Mouse (Mus musculus) embryonic facial prominence, embryonic 12.5 days (tissue): ENCODE data around the gene Adamts2. TPM values are rescaled to one million over a fixed set of nuclear protein-coding genes. Genes with fewer than 3 reads are reported as not detected.

ENCODE experiments used
- ATAC-seq: fragments of 200-750 bp; cut with Nextera tagmentation; 2 replicates; pipeline ENCODE4 v1.8.0; 2017; ENCODE audit not compliant: insufficient number of reproducible peaks, insufficient read depth, low FRiP score, low TSS enrichment
- H3K27ac ChIP-seq: fragments of 300-500 bp; sonication (generic); 2 replicates; pipeline ENCODE4 v1.5.1; 2016; ENCODE audit warnings: mild to moderate bottlenecking
- H3K27me3 ChIP-seq: fragments of 300-500 bp; sonication (generic); 2 replicates; pipeline ENCODE4 v1.6.1; 2016; ENCODE audit warnings: mild to moderate bottlenecking, moderate library complexity
- H3K36me3 ChIP-seq: fragments of 300-500 bp; sonication (generic); 2 replicates; pipeline ENCODE4 v1.6.1; 2016; ENCODE audit warnings: mild to moderate bottlenecking
- H3K4me1 ChIP-seq: fragments of 300-500 bp; sonication (generic); 2 replicates; pipeline ENCODE4 v1.6.1; 2016
- H3K4me2 ChIP-seq: fragments of 300-500 bp; sonication (generic); replicated peaks from 2 replicates; pipeline ENCODE4 v1.6.1; 2016; ENCODE audit warnings: mild to moderate bottlenecking, moderate library complexity
- H3K4me3 ChIP-seq: fragments of 300-500 bp; sonication (generic); 2 replicates; pipeline ENCODE4 v1.5.1; 2016; ENCODE audit warnings: mild to moderate bottlenecking
- H3K9ac ChIP-seq: fragments of 300-500 bp; sonication (generic); 2 replicates; pipeline ENCODE4 v1.6.1; 2016; ENCODE audit warnings: mild to moderate bottlenecking, moderate library complexity
- H3K9me3 ChIP-seq: fragments of 300-500 bp; sonication (generic); 2 replicates; pipeline ENCODE4 v1.6.1; 2016; ENCODE audit warnings: mild to moderate bottlenecking, moderate library complexity
- WGBS: fragments of 180-500 bp; shearing (Covaris S2); methylation state at CpG from one replicate; pipeline ENCODE4 v1.1.7; 2016; 5-methylcytosine and 5-hydroxymethylcytosine counted together
- polyA plus RNA-seq: library from polyadenylated mRNA; unstranded; fragments of >200 nt; fragmentation: Nextera tagmentation; extraction: Ambion mirVana; gene quantifications from 2 replicates; pipeline ENCODE4 v1.2.1, GENCODE M21; 2016

Gene Adamts2
- polyA plus RNA-seq, 1 experiment from 2014 or later: 9.8 TPM

GRCm38 (mm10) chr11:50674390-50674789 lies 72.5 kb downstream of the Adamts2 start:
- 77% methylated on average over 9 of the region's 9 CpGs for WGBS
- no peak for ATAC-seq
- Histone ChIP-seq H3K4me3 (no peak overlapping the region), H3K9ac (no peak overlapping the region), H3K36me3 (no peaks in the 10 kb centered on the region), H3K4me1 (peaks cover 8% of the 10 kb centered on the region; the same call in 1 of the 2 replicates), H3K27ac (no peak overlapping the region), H3K27me3 (no peaks in the 10 kb centered on the region), H3K4me2 (no peak overlapping the region), H3K9me3 (no peaks in the 10 kb centered on the region)

- Histone ChIP-seq H3K9me3 (no peaks in the 10 kb centered on the region), H3K4me2 (no peak overlapping the region), H3K9ac (no peak overlapping the region), H3K27ac (no peak overlapping the region), H3K36me3 (no peaks in the 10 kb centered on the region), H3K4me1 (no peaks in the 10 kb centered on the region), H3K27me3 (no peaks in the 10 kb centered on the region), H3K4me3 (no peak overlapping the region)
- WGBS: 93% methylated on average over 10 of the region's 10 CpGs
- ATAC-seq: no peak
These were observed 76.8 kb downstream of the Adamts2 start for GRCm38 (mm10) chr11:50678650-50679049.

GRCm38 (mm10) chr11:50681940-50682339 lies 80.1 kb downstream of the Adamts2 start:
- Histone ChIP-seq H3K4me1 (no peaks in the 10 kb centered on the region), H3K4me3 (no peak overlapping the region), H3K27me3 (no peaks in the 10 kb centered on the region), H3K9ac (no peak overlapping the region), H3K36me3 (no peaks in the 10 kb centered on the region), H3K4me2 (no peak overlapping the region), H3K9me3 (no peaks in the 10 kb centered on the region), H3K27ac (no peak overlapping the region)
- WGBS: 79% methylated on average over 7 of the region's 7 CpGs
- ATAC-seq: no peak

GRCm38 (mm10) chr11:50683821-50684220 lies 81.9 kb downstream of the Adamts2 start:
- no peaks in the 10 kb centered on the region for H3K9me3 ChIP-seq
- H3K4me2 ChIP-seq: no peak overlapping the region
- H3K36me3 ChIP-seq: no peaks in the 10 kb centered on the region
- 73% methylated on average over 2 of the region's 2 CpGs for WGBS
- H3K4me3 ChIP-seq: no peak overlapping the region
- H3K27ac ChIP-seq: no peak overlapping the region
- no peak overlapping the region for H3K9ac ChIP-seq
- no peaks in the 10 kb centered on the region for H3K4me1 ChIP-seq
- no peak for ATAC-seq
- no peaks in the 10 kb centered on the region for H3K27me3 ChIP-seq

GRCm38 (mm10) chr11:50688584-50688983 lies 86.7 kb downstream of the Adamts2 start:
- Histone ChIP-seq H3K36me3 (no peaks in the 10 kb centered on the region), H3K27me3 (no peaks in the 10 kb centered on the region), H3K9ac (no peak overlapping the region), H3K4me1 (no peaks in the 10 kb centered on the region), H3K4me3 (no peak overlapping the region), H3K27ac (no peak overlapping the region), H3K9me3 (no peaks in the 10 kb centered on the region), H3K4me2 (no peak overlapping the region)
- WGBS: 84% methylated on average over 3 of the region's 3 CpGs
- no peak for ATAC-seq

GRCm38 (mm10) chr11:50689672-50690071 lies 87.8 kb downstream of the Adamts2 start:
- no peak for ATAC-seq
- no peaks in the 10 kb centered on the region for H3K36me3 ChIP-seq
- H3K9me3 ChIP-seq: no peaks in the 10 kb centered on the region
- no peaks in the 10 kb centered on the region for H3K4me1 ChIP-seq
- no peak overlapping the region for H3K27ac ChIP-seq
- H3K9ac ChIP-seq: no peak overlapping the region
- no peaks in the 10 kb centered on the region for H3K27me3 ChIP-seq
- WGBS: 94% methylated on average over 4 of the region's 4 CpGs
- no peak overlapping the region for H3K4me2 ChIP-seq
- H3K4me3 ChIP-seq: no peak overlapping the region

- no peak overlapping the region for H3K4me2 ChIP-seq
- no peaks in the 10 kb centered on the region for H3K27me3 ChIP-seq
- no peak for ATAC-seq
- H3K27ac ChIP-seq: no peak overlapping the region
- WGBS: 86% methylated on average over 12 of the region's 12 CpGs
- H3K4me3 ChIP-seq: no peak overlapping the region
- no peak overlapping the region for H3K9ac ChIP-seq
- no peaks in the 10 kb centered on the region for H3K36me3 ChIP-seq
- no peaks in the 10 kb centered on the region for H3K9me3 ChIP-seq
- H3K4me1 ChIP-seq: peaks cover 2% of the 10 kb centered on the region; the same call in 1 of the 2 replicates
These were observed 98.1 kb downstream of the Adamts2 start for GRCm38 (mm10) chr11:50699971-50700370.

GRCm38 (mm10) chr11:50700496-50700895 lies 98.6 kb downstream of the Adamts2 start:
- Histone ChIP-seq H3K27me3 (no peaks in the 10 kb centered on the region), H3K9me3 (no peaks in the 10 kb centered on the region), H3K4me3 (no peak overlapping the region), H3K9ac (no peak overlapping the region), H3K4me2 (no peak overlapping the region), H3K27ac (no peak overlapping the region), H3K36me3 (no peaks in the 10 kb centered on the region), H3K4me1 (peaks cover 2% of the 10 kb centered on the region; the same call in 1 of the 2 replicates)
- 89% methylated on average over 8 of the region's 8 CpGs for WGBS
- ATAC-seq: no peak

- no peak for ATAC-seq
- Histone ChIP-seq H3K27ac (no peak overlapping the region), H3K9me3 (no peaks in the 10 kb centered on the region), H3K36me3 (no peaks in the 10 kb centered on the region), H3K4me2 (no peak overlapping the region), H3K4me3 (no peak overlapping the region), H3K4me1 (peaks cover 2% of the 10 kb centered on the region; the same call in 1 of the 2 replicates), H3K9ac (no peak overlapping the region), H3K27me3 (no peaks in the 10 kb centered on the region)
- 64% methylated on average over 7 of the region's 7 CpGs for WGBS
These were observed 101.5 kb downstream of the Adamts2 start for GRCm38 (mm10) chr11:50703397-50703796.

GRCm38 (mm10) chr11:50704511-50704910 lies 102.6 kb downstream of the Adamts2 start:
- no peak overlapping the region for H3K27ac ChIP-seq
- peaks cover 2% of the 10 kb centered on the region; the same call in 1 of the 2 replicates for H3K4me1 ChIP-seq
- no peak overlapping the region for H3K9ac ChIP-seq
- H3K27me3 ChIP-seq: no peaks in the 10 kb centered on the region
- no peak overlapping the region for H3K4me3 ChIP-seq
- H3K9me3 ChIP-seq: no peaks in the 10 kb centered on the region
- no peak for ATAC-seq
- 73% methylated on average over 2 of the region's 2 CpGs for WGBS
- H3K4me2 ChIP-seq: no peak overlapping the region
- H3K36me3 ChIP-seq: no peaks in the 10 kb centered on the region

GRCm38 (mm10) chr11:50707259-50707658 lies 105.4 kb downstream of the Adamts2 start:
- peaks cover 2% of the 10 kb centered on the region; the same call in 1 of the 2 replicates for H3K4me1 ChIP-seq
- WGBS: 91% methylated on average over 1 of the region's 1 CpGs
- H3K4me2 ChIP-seq: no peak overlapping the region
- no peak overlapping the region for H3K27ac ChIP-seq
- no peaks in the 10 kb centered on the region for H3K9me3 ChIP-seq
- no peaks in the 10 kb centered on the region for H3K36me3 ChIP-seq
- no peaks in the 10 kb centered on the region for H3K27me3 ChIP-seq
- H3K4me3 ChIP-seq: no peak overlapping the region
- ATAC-seq: no peak
- no peak overlapping the region for H3K9ac ChIP-seq

GRCm38 (mm10) chr11:50713610-50714202 lies 111.8 kb downstream of the Adamts2 start:
- WGBS: 32% methylated on average over 21 of the region's 21 CpGs
- H3K4me2 ChIP-seq: peak overlapping the region; percentile 9; the same call in 1 of the 2 replicates
- no peak overlapping the region for H3K9ac ChIP-seq
- H3K4me3 ChIP-seq: no peak overlapping the region
- no peaks in the 10 kb centered on the region for H3K36me3 ChIP-seq
- no peaks in the 10 kb centered on the region for H3K9me3 ChIP-seq
- H3K27ac ChIP-seq: no peak overlapping the region
- ATAC-seq: peak; percentile 29; the same call in 1 of the 2 replicates
- H3K27me3 ChIP-seq: no peaks in the 10 kb centered on the region
- peaks cover 28% of the 10 kb centered on the region for H3K4me1 ChIP-seq
